Mouse (Mus musculus) right cerebral cortex, adult 18-20 months (tissue): Measurements from ENCODE around the gene Ddb1.
"Not testable (repeated sequence)": the region's sequence is repeated elsewhere in the genome, so short reads cannot be mapped to it uniquely, and the experiment has no call there.

Experiments
- DNase-seq: peaks from one replicate; pipeline ENCODE4 v3.0.0; 2022; ENCODE audit warnings: mixed read lengths

Gene Ddb1

GRCm38 (mm10) chr19:10605293-10605900, at the start of gene Ddb1, which contains the start of gene Tkfc:
Ddb1 (plus strand) TSS chr19:10605327.
Tkfc (minus strand) TSS chr19:10605654.
- peak; percentile 99 for DNase-seq

- peak; percentile 89 for DNase-seq
These were observed 49.3 kb upstream of the Ddb1 start, which contains the start of gene Tmem216 for GRCm38 (mm10) chr19:10555624-10556510. Tmem216 (minus strand) TSS chr19:10556238.

GRCm38 (mm10) chr19:10557001-10557400, 48.1 kb upstream of the Ddb1 start:
- no peak for DNase-seq

GRCm38 (mm10) chr19:10557430-10557829, 47.7 kb upstream of the Ddb1 start:
- no peak for DNase-seq

- DNase-seq: not testable (repeated sequence)
These were observed 47.2 kb upstream of the Ddb1 start for GRCm38 (mm10) chr19:10557837-10558375.

GRCm38 (mm10) chr19:10560108-10560507, 45.0 kb upstream of the Ddb1 start:
- no peak for DNase-seq

GRCm38 (mm10) chr19:10561558-10562314, 43.4 kb upstream of the Ddb1 start:
- no peak for DNase-seq

- DNase-seq: no peak
These were observed 42.8 kb upstream of the Ddb1 start for GRCm38 (mm10) chr19:10562351-10562750.

- DNase-seq: no peak
These were observed 40.8 kb upstream of the Ddb1 start for GRCm38 (mm10) chr19:10564278-10564677.

GRCm38 (mm10) chr19:10565217-10565616, 39.9 kb upstream of the Ddb1 start:
- no peak for DNase-seq

GRCm38 (mm10) chr19:10569627-10570026, 35.5 kb upstream of the Ddb1 start:
- DNase-seq: no peak

GRCm38 (mm10) chr19:10576690-10577561, 28.2 kb upstream of the Ddb1 start, which contains the start of the genes Cyb561a3 and Tmem138:
Cyb561a3 (plus strand) TSS chr19:10577172.
Tmem138 (minus strand) TSS chr19:10577362.
- peak; percentile 95 for DNase-seq

- DNase-seq: no peak
These were observed 25.0 kb upstream of the Ddb1 start for GRCm38 (mm10) chr19:10580102-10580501.

- DNase-seq: no peak
These were observed 24.4 kb upstream of the Ddb1 start for GRCm38 (mm10) chr19:10580761-10581160.

- DNase-seq: no peak
These were observed 23.1 kb upstream of the Ddb1 start for GRCm38 (mm10) chr19:10581984-10582383.

- no peak for DNase-seq
These were observed 21.5 kb upstream of the Ddb1 start for GRCm38 (mm10) chr19:10583550-10584146.

- no peak for DNase-seq
These were observed 20.0 kb upstream of the Ddb1 start for GRCm38 (mm10) chr19:10585112-10585511.

- DNase-seq: no peak
These were observed 17.9 kb upstream of the Ddb1 start for GRCm38 (mm10) chr19:10587231-10587630.

- DNase-seq: no peak
These were observed 15.8 kb upstream of the Ddb1 start for GRCm38 (mm10) chr19:10589127-10589857.

- no peak for DNase-seq
These were observed 14.8 kb upstream of the Ddb1 start for GRCm38 (mm10) chr19:10590301-10590700.
